Mouse (Mus musculus) heart, embryonic 13.5 days (tissue): ENCODE data around the gene Tuft1. TPM values are rescaled to one million over a fixed set of nuclear protein-coding genes. Genes with fewer than 3 reads are reported as not detected.

Experiments
- ATAC-seq: fragments of 200-750 bp; cut with Nextera tagmentation; 2 replicates; pipeline ENCODE4 v1.8.0; 2017; ENCODE audit warnings: moderate TSS enrichment; ENCODE audit not compliant: insufficient number of reproducible peaks, low FRiP score, low TSS enrichment; ENCODE audit errors: extremely low read depth
- H3K27ac ChIP-seq: fragments of 300-500 bp; sonication (generic); replicated peaks from 2 replicates; pipeline ENCODE4 v1.5.1; 2015; ENCODE audit warnings: moderate library complexity, mild to moderate bottlenecking, inconsistent platforms
- H3K27me3 ChIP-seq: fragments of 300-500 bp; sonication (generic); replicated peaks from 2 replicates; pipeline ENCODE4 v1.6.1; 2015; ENCODE audit warnings: mild to moderate bottlenecking, inconsistent platforms
- H3K36me3 ChIP-seq: fragments of 300-500 bp; sonication (generic); 2 replicates; pipeline ENCODE4 v1.6.1; 2015; ENCODE audit warnings: mild to moderate bottlenecking, inconsistent platforms
- H3K4me1 ChIP-seq: fragments of 300-500 bp; sonication (generic); 2 replicates; pipeline ENCODE4 v1.6.1; 2015; ENCODE audit warnings: inconsistent platforms
- H3K4me2 ChIP-seq: fragments of 300-500 bp; sonication (generic); 2 replicates; pipeline ENCODE4 v1.6.1; 2015; ENCODE audit warnings: inconsistent platforms, mild to moderate bottlenecking, moderate library complexity
- H3K4me3 ChIP-seq: fragments of 300-500 bp; sonication (generic); 2 replicates; pipeline ENCODE4 v1.5.1; 2015; ENCODE audit warnings: moderate library complexity, mild to moderate bottlenecking, inconsistent platforms
- H3K9ac ChIP-seq: fragments of 300-500 bp; sonication (generic); 2 replicates; pipeline ENCODE4 v1.6.1; 2015; ENCODE audit warnings: inconsistent platforms, mild to moderate bottlenecking, moderate library complexity
- H3K9me3 ChIP-seq: fragments of 300-500 bp; sonication (generic); 2 replicates; pipeline ENCODE4 v1.6.1; 2016; ENCODE audit warnings: inconsistent platforms
- WGBS: fragments of 180-500 bp; shearing (Covaris S2); methylation state at CpG from one replicate; pipeline ENCODE4 v1.1.7; 2015; ENCODE audit warnings: mixed read lengths; 5-methylcytosine and 5-hydroxymethylcytosine counted together
- polyA plus RNA-seq: library from polyadenylated mRNA; unstranded; fragments of >200 nt; fragmentation: Nextera tagmentation; extraction: Ambion mirVana; gene quantifications from 2 replicates; pipeline ENCODE4 v1.2.1, GENCODE M21; 2015

Tuft1 gene
- polyA plus RNA-seq, 1 experiment from 2014 or later, result 6.4 TPM

DNA sequence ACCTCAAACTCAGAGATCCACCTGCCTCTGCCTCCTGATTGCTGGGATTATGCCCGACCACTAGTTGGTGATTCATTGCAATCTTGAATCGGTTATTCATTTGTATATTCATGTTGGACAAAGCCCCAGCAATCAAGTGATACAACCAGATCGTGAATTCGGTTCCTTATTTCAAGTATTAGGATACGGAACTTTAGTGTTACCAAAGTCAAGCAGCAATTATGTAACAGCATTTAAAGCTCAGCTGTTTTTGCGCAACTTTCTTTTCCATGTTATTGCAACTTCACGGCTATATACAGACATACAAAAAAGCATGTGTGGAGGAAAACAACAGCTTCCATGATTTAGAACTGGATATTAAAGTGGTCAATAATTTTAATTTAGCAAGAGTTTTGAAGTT, 75.7 kb downstream of the Tuft1 start:
- no peak for ATAC-seq
- Histone ChIP-seq H3K27ac (no peak overlapping the region), H3K27me3 (no peaks in the 10 kb centered on the region), H3K4me1 (peaks cover 24% of the 10 kb centered on the region), H3K9ac (no peak overlapping the region), H3K4me3 (peak overlapping the region; percentile 87), H3K4me2 (peak overlapping the region; percentile 82; the same call in 1 of the 2 replicates), H3K36me3 (no peaks in the 10 kb centered on the region), H3K9me3 (no peaks in the 10 kb centered on the region)
- WGBS, result 60% methylated on average over 7 of the region's 7 CpGs

DNA sequence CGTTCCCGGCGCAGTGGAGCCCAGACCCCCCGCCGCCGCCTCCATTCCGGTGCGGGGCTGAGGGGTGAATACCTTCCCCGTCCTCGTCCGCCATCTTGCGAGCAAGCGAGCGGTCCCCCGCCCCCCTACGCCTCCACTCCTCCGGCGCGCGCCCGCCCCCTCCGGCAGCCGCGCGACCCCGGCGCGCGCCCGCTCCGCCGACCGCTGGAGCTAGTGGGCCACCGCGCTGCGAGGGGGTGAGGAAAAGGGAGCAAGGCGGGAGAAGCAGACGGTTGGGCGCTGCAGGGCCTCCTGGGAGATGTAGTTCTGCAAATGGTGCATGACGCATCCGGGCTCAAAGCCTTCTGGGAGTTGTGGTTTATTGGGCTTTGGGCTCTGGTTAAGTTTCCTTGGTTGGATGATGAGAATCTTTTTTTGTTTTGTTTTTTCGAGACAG, 76.2 kb downstream of the Tuft1 start, which contains the start of gene Snx27:
TSS of gene Snx27 (minus strand) at position 261 of the 436 bp plus-strand sequence.
- WGBS, result under 1% methylated on average over 39 of the region's 42 CpGs
- no peaks in the 10 kb centered on the region for H3K27me3 ChIP-seq
- peak; percentile 95 for ATAC-seq

GRCm38 (mm10) chr3:94581793-94582455, 76.7 kb downstream of the Tuft1 start:
- ATAC-seq, result peak; percentile 74

More for the DNA sequence above, 76.2 kb downstream of the Tuft1 start, which contains the start of gene Snx27:
- H3K9ac ChIP-seq, result peak within 1 kb of the TSS; percentile 94
- peak within 1 kb of the TSS; percentile 82 for H3K4me2 ChIP-seq
- peaks cover 24% of the 10 kb centered on the region for H3K4me1 ChIP-seq
- H3K9me3 ChIP-seq, result no peaks in the 10 kb centered on the region
- peak within 1 kb of the TSS; percentile 87 for H3K4me3 ChIP-seq
- peak within 1 kb of the TSS; percentile 84 for H3K27ac ChIP-seq
- H3K36me3 ChIP-seq, result no peaks in the 10 kb centered on the region

DNA sequence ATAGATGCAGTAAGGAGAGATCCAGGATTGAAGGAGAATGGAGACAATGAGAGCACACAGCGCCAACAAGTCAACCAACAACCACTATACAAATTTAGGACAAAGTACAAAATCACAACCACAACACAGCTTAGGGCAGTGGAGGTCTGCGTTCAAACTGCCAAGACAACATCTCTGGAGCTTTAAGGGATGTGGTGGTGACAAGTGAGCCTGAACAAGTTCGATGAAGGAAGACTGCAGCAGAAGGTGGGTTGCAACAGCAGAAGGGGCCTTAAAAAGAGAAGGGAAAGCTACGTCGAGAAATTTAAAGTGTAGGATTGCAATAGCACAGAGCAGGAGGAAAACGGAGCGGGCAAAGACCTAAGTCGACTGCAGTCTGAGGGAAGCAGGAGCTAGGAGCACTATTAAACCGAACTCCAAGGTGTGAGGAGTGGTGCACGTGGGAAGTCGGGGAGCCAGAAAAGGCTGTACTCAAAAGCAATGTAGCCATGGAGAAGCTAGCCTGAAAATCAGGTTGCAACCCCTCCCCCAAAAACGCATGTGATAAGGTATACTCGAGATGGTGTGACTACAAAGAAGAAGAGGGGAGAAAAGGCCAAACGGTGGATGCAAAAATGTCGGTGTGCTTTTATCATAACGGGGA, 77.4 kb downstream of the Tuft1 start:
- H3K27ac ChIP-seq, result peak overlapping the region; percentile 84; the same call in 1 of the 2 replicates
- no peaks in the 10 kb centered on the region for H3K36me3 ChIP-seq
- peak overlapping the region; percentile 87 for H3K4me3 ChIP-seq
- peaks cover 24% of the 10 kb centered on the region for H3K4me1 ChIP-seq
- no peaks in the 10 kb centered on the region for H3K9me3 ChIP-seq
- H3K27me3 ChIP-seq, result no peaks in the 10 kb centered on the region
- no peak for ATAC-seq
- H3K9ac ChIP-seq, result peak overlapping the region; percentile 94
- WGBS, result 5% methylated on average over 16 of the region's 16 CpGs
- H3K4me2 ChIP-seq, result peak overlapping the region; percentile 82

More at GRCm38 (mm10) chr3:94581793-94582455, 76.7 kb downstream of the Tuft1 start:
- Histone ChIP-seq H3K4me3 (peak overlapping the region; percentile 87), H3K27ac (peak overlapping the region; percentile 84), H3K4me1 (peaks cover 24% of the 10 kb centered on the region), H3K4me2 (peak overlapping the region; percentile 82), H3K9ac (peak overlapping the region; percentile 94), H3K27me3 (no peaks in the 10 kb centered on the region), H3K36me3 (no peaks in the 10 kb centered on the region), H3K9me3 (no peaks in the 10 kb centered on the region)
- under 1% methylated on average over 37 of the region's 48 CpGs for WGBS

- WGBS, result 57% methylated on average over 6 of the region's 6 CpGs
- ATAC-seq, result no peak
These were observed 84.2 kb downstream of the Tuft1 start for GRCm38 (mm10) chr3:94574506-94574905.

GRCm38 (mm10) chr3:94567242-94567641, 91.4 kb downstream of the Tuft1 start:
- H3K9me3 ChIP-seq, result no peaks in the 10 kb centered on the region
- no peak overlapping the region for H3K4me2 ChIP-seq
- peaks cover 4% of the 10 kb centered on the region; the same call in 1 of the 2 replicates for H3K36me3 ChIP-seq
- H3K4me3 ChIP-seq, result no peak overlapping the region
- no peak for ATAC-seq
- no peak overlapping the region for H3K27ac ChIP-seq
- H3K9ac ChIP-seq, result no peak overlapping the region
- H3K4me1 ChIP-seq, result peaks cover 26% of the 10 kb centered on the region
- no peaks in the 10 kb centered on the region for H3K27me3 ChIP-seq
- WGBS, result 67% methylated on average over 2 of the region's 2 CpGs

More at GRCm38 (mm10) chr3:94574506-94574905, 84.2 kb downstream of the Tuft1 start:
- Histone ChIP-seq H3K4me2 (no peak overlapping the region), H3K36me3 (peaks cover 10% of the 10 kb centered on the region), H3K9ac (no peak overlapping the region), H3K4me1 (peaks cover 10% of the 10 kb centered on the region), H3K27me3 (no peaks in the 10 kb centered on the region), H3K4me3 (no peak overlapping the region), H3K9me3 (no peaks in the 10 kb centered on the region), H3K27ac (no peak overlapping the region)

DNA sequence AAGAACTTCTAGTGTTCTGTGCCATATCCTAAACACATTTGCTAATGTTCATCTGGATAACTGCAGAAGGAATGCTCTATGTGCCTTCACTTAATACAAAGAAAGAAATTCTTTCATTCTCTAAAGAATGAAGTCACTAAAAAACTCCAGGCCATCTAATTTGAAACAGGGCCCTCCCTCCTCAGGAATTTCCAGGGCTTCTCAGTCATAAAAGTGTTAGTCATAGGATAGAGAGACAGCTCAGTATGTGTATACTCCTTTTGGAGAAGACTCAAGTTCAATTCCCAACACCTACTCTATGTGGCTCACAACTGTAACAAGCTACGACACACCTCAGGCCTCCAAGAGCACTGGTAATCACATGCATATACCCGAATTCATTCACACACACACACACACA, 93.1 kb downstream of the Tuft1 start:
- 70% methylated on average over 2 of the region's 2 CpGs for WGBS
- no peaks in the 10 kb centered on the region for H3K27me3 ChIP-seq
- no peaks in the 10 kb centered on the region for H3K9me3 ChIP-seq
- no peak overlapping the region for H3K9ac ChIP-seq
- H3K4me1 ChIP-seq, result peaks cover 31% of the 10 kb centered on the region
- H3K27ac ChIP-seq, result no peak overlapping the region; the same call in 1 of the 2 replicates
- no peaks in the 10 kb centered on the region for H3K36me3 ChIP-seq
- ATAC-seq, result no peak
- H3K4me3 ChIP-seq, result no peak overlapping the region
- no peak overlapping the region for H3K4me2 ChIP-seq

DNA sequence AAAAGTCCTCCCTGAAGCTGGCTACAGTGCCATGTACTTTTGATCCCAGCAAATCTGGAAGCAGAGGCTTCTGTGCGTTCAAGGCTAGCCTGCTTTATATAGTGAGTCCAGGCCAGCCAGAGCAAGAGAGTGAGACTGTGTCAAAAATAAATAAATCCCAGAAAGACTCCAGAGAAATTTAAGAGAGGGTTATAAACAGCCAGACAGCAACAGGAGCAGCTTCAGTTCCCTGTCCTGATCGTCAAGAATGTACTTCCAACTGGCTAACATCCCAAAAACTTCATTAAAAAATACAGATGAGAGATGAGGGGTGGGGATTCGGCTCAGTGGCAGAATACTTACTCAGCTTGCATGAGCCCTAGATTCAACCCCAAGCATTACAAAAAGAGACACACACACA, 93.5 kb downstream of the Tuft1 start:
- H3K27ac ChIP-seq, result peak overlapping the region; percentile 3; the same call in 1 of the 2 replicates
- no peak overlapping the region for H3K9ac ChIP-seq
- no peak overlapping the region for H3K4me3 ChIP-seq
- WGBS, result 47% methylated on average over 3 of the region's 3 CpGs
- no peak for ATAC-seq
- H3K4me2 ChIP-seq, result no peak overlapping the region
- peaks cover 2% of the 10 kb centered on the region for H3K36me3 ChIP-seq
- H3K4me1 ChIP-seq, result peaks cover 31% of the 10 kb centered on the region
- H3K9me3 ChIP-seq, result no peaks in the 10 kb centered on the region
- no peaks in the 10 kb centered on the region for H3K27me3 ChIP-seq

- Histone ChIP-seq H3K36me3 (peaks cover 8% of the 10 kb centered on the region), H3K9ac (no peak overlapping the region), H3K4me2 (no peak overlapping the region), H3K27ac (no peak overlapping the region; the same call in 1 of the 2 replicates), H3K4me1 (peaks cover 31% of the 10 kb centered on the region), H3K9me3 (no peaks in the 10 kb centered on the region), H3K27me3 (no peaks in the 10 kb centered on the region), H3K4me3 (no peak overlapping the region)
- ATAC-seq, result no peak
- 66% methylated on average over 4 of the region's 4 CpGs for WGBS
These were observed 94.2 kb downstream of the Tuft1 start for GRCm38 (mm10) chr3:94564356-94565010.

- Histone ChIP-seq H3K4me1 (peaks cover 31% of the 10 kb centered on the region), H3K27ac (no peak overlapping the region), H3K9me3 (no peaks in the 10 kb centered on the region), H3K4me2 (no peak overlapping the region), H3K4me3 (no peak overlapping the region), H3K9ac (no peak overlapping the region), H3K27me3 (no peaks in the 10 kb centered on the region), H3K36me3 (peaks cover 19% of the 10 kb centered on the region)
- WGBS, result 82% methylated on average over 3 of the region's 3 CpGs
- ATAC-seq, result no peak
These were observed 95.5 kb downstream of the Tuft1 start for GRCm38 (mm10) chr3:94563163-94563562.
